Mouse (Mus musculus) embryo, embryonic 11 days (tissue): Measurements from ENCODE around the gene Armc2.

Experiments used
- DNase-seq: peaks from one replicate; pipeline ENCODE4 v3.0.0-alpha.2; 2015

Gene Armc2

GRCm38 (mm10) chr10:41896865-41897264 lies 121.4 kb downstream of the Armc2 start:
- DNase-seq, result no peak

- no peak for DNase-seq
Observed at GRCm38 (mm10) chr10:41896425-41896824, 121.8 kb downstream of the Armc2 start.

- DNase-seq, result no peak
Observed at GRCm38 (mm10) chr10:41893433-41894411, 124.5 kb downstream of the Armc2 start.

GRCm38 (mm10) chr10:41891312-41891711 lies 126.9 kb downstream of the Armc2 start:
- DNase-seq, result no peak

GRCm38 (mm10) chr10:41890537-41890936 lies 127.7 kb downstream of the Armc2 start:
- DNase-seq, result no peak

- DNase-seq, result no peak
Observed at GRCm38 (mm10) chr10:41889566-41889965, 128.7 kb downstream of the Armc2 start.

- DNase-seq, result peak; percentile 48
Observed at GRCm38 (mm10) chr10:41888365-41888941, 129.8 kb downstream of the Armc2 start.

- peak; percentile 99 for DNase-seq
Observed at GRCm38 (mm10) chr10:41887080-41887821, 131.0 kb downstream of the Armc2 start.

- DNase-seq, result no peak
Observed at GRCm38 (mm10) chr10:41883741-41884575, 134.3 kb downstream of the Armc2 start.

- peak; percentile 33 for DNase-seq
Observed at GRCm38 (mm10) chr10:41881438-41881837, 136.8 kb downstream of the Armc2 start.

- no peak for DNase-seq
Observed at GRCm38 (mm10) chr10:41880777-41881176, 137.5 kb downstream of the Armc2 start.

- DNase-seq, result no peak
Observed at GRCm38 (mm10) chr10:41880206-41880605, 138.0 kb downstream of the Armc2 start.

- no peak for DNase-seq
Observed at GRCm38 (mm10) chr10:41879675-41880074, 138.6 kb downstream of the Armc2 start.

GRCm38 (mm10) chr10:41878344-41878743 lies 139.9 kb downstream of the Armc2 start:
- DNase-seq, result no peak

- no peak for DNase-seq
Observed at GRCm38 (mm10) chr10:41875624-41876023, 142.6 kb downstream of the Armc2 start.

- no peak for DNase-seq
Observed at GRCm38 (mm10) chr10:41871564-41871963, 146.7 kb downstream of the Armc2 start.

GRCm38 (mm10) chr10:41870101-41870500 lies 148.1 kb downstream of the Armc2 start:
- DNase-seq, result no peak

- DNase-seq, result no peak
Observed at GRCm38 (mm10) chr10:41867956-41868355, 150.3 kb downstream of the Armc2 start.

GRCm38 (mm10) chr10:41866838-41867154 lies 151.4 kb downstream of the Armc2 start:
- DNase-seq, result no peak

GRCm38 (mm10) chr10:41866069-41866837 lies 152.0 kb downstream of the Armc2 start:
- DNase-seq, result peak; percentile 46
